Mouse (Mus musculus): Measurements from ENCODE around the gene Sgo2a.
"Not testable (repeated sequence)": the region's sequence is repeated elsewhere in the genome, so short reads cannot be mapped to it uniquely, and the experiment has no call there.

Gene Sgo2a

GRCm38 (mm10) chr1:57995432-57996132 is at the start of gene Sgo2a:
Sgo2a (plus strand) TSS chr1:57995971.
- peak; percentile 91 for DNase-seq (ENCODE audit: low spot score)

- no peak for DNase-seq (ENCODE audit: low spot score)
Observed at GRCm38 (mm10) chr1:57947552-57948347, 48.0 kb upstream of the Sgo2a start.

- DNase-seq (ENCODE audit: low spot score) = no peak
Observed at GRCm38 (mm10) chr1:57949195-57949594, 46.6 kb upstream of the Sgo2a start.

GRCm38 (mm10) chr1:57949716-57950115 is 46.1 kb upstream of the Sgo2a start:
- DNase-seq (ENCODE audit: low spot score) = no peak

GRCm38 (mm10) chr1:57952509-57952908 is 43.3 kb upstream of the Sgo2a start:
- DNase-seq (ENCODE audit: low spot score) = no peak

- DNase-seq (ENCODE audit: low spot score) = no peak
Observed at GRCm38 (mm10) chr1:57953586-57954375, 42.0 kb upstream of the Sgo2a start.

GRCm38 (mm10) chr1:57954376-57954765 is 41.4 kb upstream of the Sgo2a start:
- no peak for DNase-seq (ENCODE audit: low spot score)

- no peak for DNase-seq (ENCODE audit: low spot score)
Observed at GRCm38 (mm10) chr1:57955774-57956173, 40.0 kb upstream of the Sgo2a start.

GRCm38 (mm10) chr1:57969327-57970271 is 26.2 kb upstream of the Sgo2a start:
- DNase-seq (ENCODE audit: low spot score) = peak; percentile 87

- DNase-seq (ENCODE audit: low spot score) = no peak
Observed at GRCm38 (mm10) chr1:57971588-57971987, 24.2 kb upstream of the Sgo2a start.

GRCm38 (mm10) chr1:57976860-57977259 is 18.9 kb upstream of the Sgo2a start:
- no peak for DNase-seq (ENCODE audit: low spot score)

- DNase-seq (ENCODE audit: low spot score) = no peak
Observed at GRCm38 (mm10) chr1:57989052-57989600, 6.6 kb upstream of the Sgo2a start.

GRCm38 (mm10) chr1:57991277-57991676 is 4.5 kb upstream of the Sgo2a start:
- DNase-seq (ENCODE audit: low spot score) = no peak

- DNase-seq (ENCODE audit: low spot score) = no peak
Observed at GRCm38 (mm10) chr1:57996133-57996615, 403 bp downstream of the Sgo2a start.

- no peak for DNase-seq (ENCODE audit: low spot score)
Observed at GRCm38 (mm10) chr1:57998146-57998545, 2.4 kb downstream of the Sgo2a start.

- not testable (repeated sequence) for DNase-seq (ENCODE audit: low spot score)
Observed at GRCm38 (mm10) chr1:58006388-58006787, 10.6 kb downstream of the Sgo2a start.

GRCm38 (mm10) chr1:58018856-58019255 is 23.1 kb downstream of the Sgo2a start, which contains the start of gene Kctd18:
Kctd18 (minus strand) TSS chr1:58018956.
- DNase-seq (ENCODE audit: low spot score) = no peak

- DNase-seq (ENCODE audit: low spot score) = no peak
Observed at GRCm38 (mm10) chr1:58027707-58028106, 31.9 kb downstream of the Sgo2a start.

- no peak for DNase-seq (ENCODE audit: low spot score)
Observed at GRCm38 (mm10) chr1:58029636-58030117, 33.9 kb downstream of the Sgo2a start, which contains the start of gene Aox1. Aox1 (plus strand) TSS chr1:58029931.

GRCm38 (mm10) chr1:58030156-58030871 is 34.5 kb downstream of the Sgo2a start:
- no peak for DNase-seq (ENCODE audit: low spot score)
